Mouse (Mus musculus): ENCODE measurements at regions not wholly inside any gene's neighbourhood (a gene's known extent, or its start where the extent isn't known, plus 50 kb on each side); places are given as distances from the start of the nearest gene placed in this dataset.
A peak's percentile ranks its signal among the peaks of the same experiment; 100 is the strongest.
"Not testable (repeated sequence)": the region's sequence is repeated elsewhere in the genome, so short reads cannot be mapped to it uniquely, and the experiment has no call there.

DNA sequence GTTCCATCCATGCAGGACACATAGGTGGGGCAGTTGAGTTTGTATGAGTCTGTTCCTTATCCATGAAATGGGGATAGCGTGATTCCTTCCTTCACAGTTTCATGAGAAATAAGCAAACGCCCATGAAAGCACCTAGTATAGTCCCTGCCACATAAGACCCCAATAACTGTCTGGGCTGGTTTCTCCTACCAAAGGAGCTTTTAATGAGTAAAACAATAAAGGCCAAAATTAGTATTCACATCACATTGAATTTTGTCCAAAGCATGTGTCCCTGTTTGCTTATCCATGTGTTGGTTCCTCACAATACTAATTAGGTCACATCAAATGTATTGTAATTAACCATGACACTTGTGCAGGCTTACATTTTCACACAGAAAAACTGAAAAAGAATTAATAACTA, 221.3 kb downstream of the Prdm13 start:
- H3K4me3 ChIP-seq, result no peak overlapping the region
- no peak for DNase-seq (ENCODE audit: low spot score in 2 of 2)
- no peak overlapping the region for H3K27ac ChIP-seq
- no peak for TF ChIP-seq CTCF (conservative IDR thresholded peaks at IDR 0.05)

DNA sequence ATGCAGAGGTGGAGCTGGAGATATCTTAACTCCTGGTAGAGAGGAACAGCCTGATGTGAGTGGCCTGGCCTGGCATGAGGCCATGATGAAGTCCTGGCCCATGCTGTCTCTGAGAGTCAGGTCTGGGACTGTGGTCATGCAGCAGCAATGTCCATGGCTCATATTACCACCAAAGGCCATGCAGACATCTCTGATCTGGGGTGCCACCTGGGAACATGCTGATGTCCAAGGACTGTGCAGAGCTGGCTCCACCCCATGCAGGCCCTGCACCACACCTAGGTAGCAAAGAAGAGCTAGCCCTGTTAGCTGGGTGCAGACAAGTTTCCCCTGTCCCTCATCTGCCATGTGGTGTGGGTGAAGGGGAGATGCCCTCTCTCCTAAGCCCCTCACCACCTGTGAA, 244.5 kb downstream of the Prdm13 start:
- Histone ChIP-seq H3K4me3 (no peak overlapping the region), H3K27ac (no peak overlapping the region)
- no peak for TF ChIP-seq CTCF (conservative IDR thresholded peaks at IDR 0.05)
- no peak for DNase-seq (ENCODE audit: low spot score in 2 of 2)

DNA sequence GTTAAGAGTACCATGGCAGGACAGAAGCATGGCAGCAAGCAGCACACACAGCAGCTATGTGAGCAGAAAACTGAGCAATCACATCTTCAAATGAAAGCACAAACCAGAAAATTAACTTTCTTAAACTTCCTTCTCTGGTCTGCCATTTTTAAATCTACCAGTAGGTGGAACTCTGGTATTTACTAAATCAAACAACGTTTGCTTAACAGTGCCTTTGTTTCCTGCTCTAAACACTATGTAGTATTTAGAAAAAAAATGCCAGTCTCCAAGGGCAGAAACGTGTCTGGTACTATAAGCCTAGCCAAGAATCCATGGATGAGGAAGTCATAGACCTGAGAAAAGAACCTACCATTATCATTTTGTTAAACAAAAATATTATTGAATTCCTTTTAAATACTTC, 249.1 kb downstream of the Prdm13 start:
- DNase-seq (ENCODE audit: low spot score in 2 of 2), result no peak
- no peak overlapping the region for H3K4me3 ChIP-seq
- TF ChIP-seq CTCF (conservative IDR thresholded peaks at IDR 0.05), result peak; percentile 77

DNA sequence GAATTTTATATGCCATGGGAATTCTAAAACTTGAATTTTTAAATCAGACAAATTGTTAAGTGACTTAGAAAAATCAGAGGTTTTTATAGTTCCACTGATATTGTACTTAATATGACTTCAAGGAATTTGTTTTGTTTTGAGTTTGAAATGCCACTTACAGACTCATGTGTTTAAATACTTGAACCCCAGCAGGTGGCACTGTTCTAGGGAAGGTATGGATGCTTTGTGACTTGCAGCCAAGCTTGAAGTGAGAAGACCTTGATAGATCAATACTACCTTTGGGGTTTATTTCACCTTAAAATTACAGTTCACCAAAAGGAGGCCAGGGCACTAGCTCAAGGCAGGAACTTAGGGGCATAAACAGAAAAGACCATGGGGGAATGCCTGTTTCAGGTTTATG, 277.9 kb downstream of the Prdm13 start:
- no peak overlapping the region for H3K4me3 ChIP-seq
- peak; percentile 65 for TF ChIP-seq CTCF (conservative IDR thresholded peaks at IDR 0.05)
- no peak for DNase-seq (ENCODE audit: low spot score in 2 of 2)
- no peak overlapping the region for H3K27ac ChIP-seq

More for the DNA sequence above, 249.1 kb downstream of the Prdm13 start:
- H3K27ac ChIP-seq, result no peak overlapping the region

DNA sequence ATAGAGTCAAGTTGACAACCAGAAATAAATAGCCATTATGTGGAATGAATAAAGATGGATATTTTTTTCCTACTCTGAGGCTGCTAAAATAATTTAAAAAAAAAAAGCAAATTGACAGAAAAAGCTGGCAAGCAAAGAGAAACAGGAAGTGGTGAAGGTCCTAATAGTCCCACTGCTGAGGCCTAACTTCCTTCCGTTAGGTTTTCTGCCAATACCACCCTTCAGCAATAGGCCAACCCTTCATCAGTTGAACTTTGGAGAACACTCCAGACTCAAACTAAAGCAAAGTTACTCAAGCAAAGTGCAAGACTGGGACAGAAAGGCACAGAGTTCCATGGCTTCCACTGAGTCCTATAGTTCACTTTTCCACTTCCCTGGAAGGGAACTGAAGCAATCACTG, 316.4 kb downstream of the Prdm13 start:
- DNase-seq (ENCODE audit: low spot score in 2 of 2), result no peak
- Histone ChIP-seq H3K4me3 (no peak overlapping the region), H3K27ac (no peak overlapping the region)
- TF ChIP-seq CTCF (conservative IDR thresholded peaks at IDR 0.05), result no peak

DNA sequence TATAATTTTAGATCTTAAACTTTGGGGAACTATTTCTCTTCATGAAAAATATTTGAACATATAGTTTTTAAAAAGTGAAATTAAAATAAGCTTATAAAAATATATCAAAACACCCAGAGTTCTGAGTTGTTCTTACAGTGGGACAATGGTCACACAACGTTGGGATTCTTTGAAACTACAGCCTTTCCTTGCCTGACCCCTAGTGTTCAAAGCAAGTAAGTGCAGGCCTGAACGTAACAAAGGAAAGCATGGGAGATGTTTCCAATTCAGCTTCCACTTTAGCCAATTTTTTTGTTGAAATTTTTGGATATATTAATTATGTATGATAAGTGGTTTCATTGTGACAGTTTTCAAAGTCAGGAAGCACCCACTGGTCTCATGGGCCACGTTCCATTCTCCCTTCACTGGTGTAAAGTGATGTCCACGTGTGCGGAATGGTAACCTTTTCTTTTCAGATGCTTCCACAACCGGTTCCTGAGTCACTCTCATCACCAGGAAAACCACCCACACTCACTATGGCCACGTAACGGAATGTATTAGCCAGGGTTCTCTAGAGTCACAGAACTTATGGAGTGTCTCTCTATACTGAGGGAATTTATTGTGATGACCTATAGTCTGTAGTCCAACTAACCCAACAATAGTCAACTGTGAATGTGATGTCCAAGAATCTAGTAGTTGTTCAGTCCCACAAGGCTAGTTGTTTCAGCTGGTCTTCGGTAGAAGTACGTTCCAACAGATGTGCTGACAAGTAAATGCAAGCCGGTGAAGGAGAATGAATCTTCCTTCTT, 317.3 kb downstream of the Prdm13 start:
- Histone ChIP-seq H3K4me3 (no peak overlapping the region), H3K27ac (no peak overlapping the region)
- DNase-seq (ENCODE audit: low spot score in 2 of 2), result peak; percentile 23 to 25
- TF ChIP-seq CTCF (conservative IDR thresholded peaks at IDR 0.05), result peak; percentile 98

DNA sequence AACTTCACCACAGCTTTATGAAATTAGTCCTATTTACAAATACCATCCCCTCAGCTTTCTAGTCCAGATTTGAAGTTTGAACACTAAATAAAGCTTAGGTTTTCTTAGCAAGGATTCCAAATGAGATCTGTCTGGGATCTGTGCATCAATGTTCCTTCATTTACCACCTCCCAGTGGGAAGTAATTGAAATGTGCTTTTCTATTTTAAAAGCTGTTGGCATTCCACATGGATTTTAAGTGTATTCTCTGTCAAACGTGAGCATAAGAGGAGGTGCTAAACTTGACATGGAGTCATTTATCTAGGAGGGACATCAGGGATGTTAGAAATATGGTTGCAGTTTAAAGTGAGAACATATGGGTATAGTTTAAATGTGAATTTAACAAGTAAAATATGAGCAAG, 364.0 kb downstream of the Prdm13 start:
- Histone ChIP-seq H3K27ac (no peak overlapping the region), H3K4me3 (no peak overlapping the region)
- no peak for DNase-seq (ENCODE audit: low spot score in 2 of 2)
- no peak for TF ChIP-seq CTCF (conservative IDR thresholded peaks at IDR 0.05)

DNA sequence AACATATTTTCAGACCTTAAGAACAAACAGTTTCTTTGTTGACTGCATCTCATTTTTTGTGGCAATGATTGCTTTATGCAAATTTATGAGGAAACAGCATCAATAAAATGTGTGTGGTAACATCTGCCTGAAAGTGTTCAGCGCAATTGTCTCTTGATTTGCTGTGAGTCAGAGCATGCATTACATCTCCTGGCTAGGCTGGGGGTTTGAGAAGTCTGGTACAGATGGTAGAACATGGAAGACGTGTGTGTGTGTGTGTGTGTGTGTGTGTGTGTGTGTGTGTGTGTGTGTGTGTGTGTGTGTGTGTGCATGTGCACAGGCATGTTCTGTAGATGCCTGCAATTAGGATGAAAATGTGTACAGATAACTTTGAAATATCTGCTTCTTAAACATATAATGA, 376.5 kb downstream of the Prdm13 start:
- DNase-seq (ENCODE audit: low spot score in 2 of 2); H3K27ac ChIP-seq; H3K4me3 ChIP-seq: not testable (repeated sequence)

DNA sequence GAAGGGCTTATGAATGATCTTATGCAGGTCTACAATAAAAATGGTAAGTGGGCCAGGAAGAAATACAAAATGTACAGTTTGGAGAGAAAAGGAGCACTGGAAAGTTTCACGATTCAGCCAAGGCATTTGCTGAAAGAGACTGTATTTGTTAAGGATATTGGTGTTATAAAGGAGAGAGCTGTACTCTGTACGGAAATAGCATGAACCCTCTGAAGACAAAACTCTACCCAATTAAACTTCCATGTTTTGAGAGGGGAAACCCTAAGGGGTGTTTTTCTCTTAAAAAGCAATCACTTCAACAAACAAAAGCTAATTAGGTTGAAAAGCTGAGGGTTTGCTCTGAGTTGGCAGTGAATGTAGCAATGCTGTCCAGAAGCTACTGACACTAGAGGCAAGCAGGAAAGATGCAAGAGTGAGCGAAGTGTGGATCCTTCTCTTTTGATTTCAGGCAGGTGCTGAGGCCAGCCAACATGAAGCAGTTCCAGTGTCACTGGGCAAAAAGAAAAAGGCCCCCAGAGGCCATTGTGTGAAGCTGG, 378.2 kb downstream of the Prdm13 start:
- no peak for TF ChIP-seq CTCF (conservative IDR thresholded peaks at IDR 0.05)
- no peak overlapping the region for H3K27ac ChIP-seq
- H3K4me3 ChIP-seq, result no peak overlapping the region
- no peak for DNase-seq (ENCODE audit: low spot score in 2 of 2)

DNA sequence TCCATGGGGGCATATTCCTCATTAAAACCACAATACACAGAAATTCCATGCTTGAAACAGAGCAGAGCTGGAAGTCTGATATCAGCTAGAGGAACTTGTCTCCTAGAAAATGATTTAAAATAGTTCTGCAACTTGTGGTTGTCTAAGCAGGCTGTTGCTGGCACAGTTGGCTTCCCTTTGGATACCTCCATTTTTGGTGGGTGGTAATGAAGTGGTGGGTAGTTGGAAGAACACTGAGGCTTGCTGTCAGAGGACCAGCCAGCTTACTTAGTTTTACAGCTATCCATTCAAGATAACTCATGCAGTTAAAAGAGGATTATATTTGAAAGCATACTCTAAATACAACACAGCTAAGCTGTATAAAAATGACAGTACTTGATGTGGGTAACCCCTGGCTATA, 385.6 kb downstream of the Prdm13 start:
- Histone ChIP-seq H3K27ac (no peak overlapping the region), H3K4me3 (no peak overlapping the region)
- no peak for TF ChIP-seq CTCF (conservative IDR thresholded peaks at IDR 0.05)
- peak in 1 of 2 experiments; percentile 8 for DNase-seq (ENCODE audit: low spot score in 2 of 2)

DNA sequence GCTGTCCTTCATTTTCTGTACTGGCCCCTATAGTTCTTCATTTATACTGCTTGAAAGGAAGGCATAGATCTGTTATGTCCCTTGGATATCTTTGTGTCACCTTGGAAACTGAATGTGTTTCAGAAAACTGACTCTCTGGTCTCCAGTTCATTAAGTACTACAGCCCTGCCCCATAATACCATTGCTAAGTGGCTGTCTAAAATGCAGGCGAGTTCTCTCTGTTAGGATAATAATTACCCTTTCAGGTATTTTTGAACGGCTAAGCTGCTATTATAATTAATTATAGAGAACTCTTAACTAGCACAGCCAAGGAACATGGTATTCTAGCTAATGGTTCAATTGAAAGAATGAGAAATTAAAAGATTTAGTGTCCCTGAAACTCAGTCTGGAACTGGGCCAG, 418.5 kb downstream of the Prdm13 start:
- DNase-seq (ENCODE audit: low spot score in 2 of 2), result no peak
- TF ChIP-seq CTCF (conservative IDR thresholded peaks at IDR 0.05), result no peak
- Histone ChIP-seq H3K4me3 (no peak overlapping the region), H3K27ac (no peak overlapping the region)

DNA sequence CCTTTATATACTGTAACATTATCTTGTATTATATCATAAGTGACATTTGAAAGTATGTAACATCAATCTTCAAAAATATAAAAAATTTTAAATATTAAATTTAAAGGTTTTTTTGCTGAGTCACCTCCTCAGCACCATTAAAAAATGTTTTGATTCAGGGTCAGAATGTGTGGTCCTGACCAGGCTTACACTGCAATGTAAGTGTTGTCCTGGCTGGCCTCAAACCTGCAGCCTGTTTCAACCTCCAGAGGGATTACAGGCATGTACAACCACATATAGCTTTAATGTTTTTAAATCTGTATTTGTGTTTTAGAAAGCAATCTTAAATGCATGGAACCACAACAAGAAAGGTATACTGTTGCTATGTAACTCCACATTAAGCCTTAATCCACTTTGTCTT, 418.9 kb downstream of the Prdm13 start:
- no peak for TF ChIP-seq CTCF (conservative IDR thresholded peaks at IDR 0.05)
- Histone ChIP-seq H3K27ac (no peak overlapping the region), H3K4me3 (no peak overlapping the region)
- no peak for DNase-seq (ENCODE audit: low spot score in 2 of 2)

DNA sequence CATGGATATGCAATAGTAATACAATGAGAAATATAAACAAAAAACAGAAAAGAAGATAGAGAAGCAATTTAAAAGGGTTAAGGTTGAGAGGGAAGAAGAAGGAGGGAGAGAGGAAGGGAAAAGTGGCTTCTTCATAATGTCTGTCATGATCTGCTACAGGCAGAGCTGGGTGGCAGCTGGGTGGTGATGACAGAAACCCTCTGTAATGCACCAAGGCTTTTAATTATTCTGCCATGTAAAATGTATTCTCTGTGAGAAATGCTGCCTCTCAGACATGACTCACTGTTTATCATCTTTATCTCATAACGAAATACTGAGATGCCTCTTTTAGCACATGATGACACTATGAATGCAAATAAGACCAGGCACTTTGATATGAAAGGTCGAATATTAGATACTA, 435.4 kb downstream of the Prdm13 start:
- no peak for TF ChIP-seq CTCF (conservative IDR thresholded peaks at IDR 0.05)
- Histone ChIP-seq H3K27ac (no peak overlapping the region), H3K4me3 (no peak overlapping the region)
- no peak for DNase-seq (ENCODE audit: low spot score in 2 of 2)

DNA sequence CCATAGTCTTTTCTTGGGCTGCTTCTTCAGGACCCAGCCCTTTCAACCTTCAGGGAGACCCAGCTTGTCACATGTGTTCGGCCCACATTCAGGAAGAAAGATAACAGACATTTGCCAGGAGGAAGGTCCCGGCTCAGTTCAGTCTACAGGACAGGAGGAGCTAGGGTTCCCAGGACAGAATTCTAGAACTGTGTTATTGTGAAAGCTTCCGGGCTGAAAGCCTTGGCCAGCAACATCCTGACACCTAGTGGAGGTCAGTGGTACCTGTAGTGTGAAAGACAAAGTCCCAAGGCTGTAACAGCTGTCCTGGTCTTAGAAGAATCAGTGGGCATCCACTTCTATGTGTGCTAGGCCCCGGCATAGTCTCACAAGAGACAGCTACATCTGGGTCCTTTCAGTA, 463.1 kb downstream of the Prdm13 start:
- peak; percentile 81 for TF ChIP-seq CTCF (conservative IDR thresholded peaks at IDR 0.05)

More for the DNA sequence above, 463.1 kb downstream of the Prdm13 start:
- no peak overlapping the region for H3K27ac ChIP-seq
- peak; percentile 16 to 53 for DNase-seq (ENCODE audit: low spot score in 2 of 2)
- H3K4me3 ChIP-seq, result no peak overlapping the region
